Mouse (Mus musculus): ENCODE measurements around the gene Pld1. TPM values are rescaled to one million over a fixed set of nuclear protein-coding genes. Genes with fewer than 3 reads are reported as not detected.

Gene Pld1
- polyA plus RNA-seq, 1 experiment from 2014 or later: 2.1 TPM

GRCm38 (mm10) chr3:28013441-28013840 lies 74.9 kb downstream of the Pld1 start:
- 47% methylated on average over 6 of the region's 6 CpGs for WGBS
- H3K27me3 ChIP-seq: no peaks in the 10 kb centered on the region
- no peak overlapping the region for H3K4me3 ChIP-seq
- no peak overlapping the region for H3K27ac ChIP-seq (replicated peaks)
- no peak overlapping the region for H3K9ac ChIP-seq (replicated peaks)
- H3K9me3 ChIP-seq: no peaks in the 10 kb centered on the region
- no peak overlapping the region for H3K4me2 ChIP-seq (replicated peaks)
- H3K36me3 ChIP-seq: no peaks in the 10 kb centered on the region
- no peak for ATAC-seq (replicated peaks)
- H3K4me1 ChIP-seq: 0 out of 2 replicates have a peak, but pooled peaks cover 6% of the 10 kb centered on the region

- 0 out of 2 replicates have a peak, but pooled peaks cover 10% of the 10 kb centered on the region for H3K4me1 ChIP-seq
- no peaks in the 10 kb centered on the region for H3K9me3 ChIP-seq
- no peak for ATAC-seq (replicated peaks)
- no peak overlapping the region for H3K4me2 ChIP-seq (replicated peaks)
- WGBS: 82% methylated on average over 2 of the region's 2 CpGs
- H3K27me3 ChIP-seq: no peaks in the 10 kb centered on the region
- no peaks in the 10 kb centered on the region for H3K36me3 ChIP-seq
- H3K4me3 ChIP-seq: no peak overlapping the region
- H3K9ac ChIP-seq (replicated peaks): no peak overlapping the region
- no peak overlapping the region for H3K27ac ChIP-seq (replicated peaks)
These were observed 78.5 kb downstream of the Pld1 start for GRCm38 (mm10) chr3:28017002-28017401.

GRCm38 (mm10) chr3:28019727-28020126 lies 81.2 kb downstream of the Pld1 start:
- no peak overlapping the region for H3K9ac ChIP-seq (replicated peaks)
- H3K27ac ChIP-seq (replicated peaks): no peak overlapping the region
- no peaks in the 10 kb centered on the region for H3K36me3 ChIP-seq
- no peak overlapping the region for H3K4me2 ChIP-seq (replicated peaks)
- H3K4me1 ChIP-seq: 0 out of 2 replicates have a peak, but pooled peaks cover 10% of the 10 kb centered on the region
- H3K9me3 ChIP-seq: no peaks in the 10 kb centered on the region
- H3K4me3 ChIP-seq: no peak overlapping the region
- 0 out of 2 replicates have a peak, but pooled peaks have one; percentile 16 for ATAC-seq (replicated peaks)
- H3K27me3 ChIP-seq: no peaks in the 10 kb centered on the region
- 56% methylated on average over 4 of the region's 4 CpGs for WGBS

GRCm38 (mm10) chr3:28020404-28020803 lies 81.9 kb downstream of the Pld1 start:
- no peaks in the 10 kb centered on the region for H3K36me3 ChIP-seq
- H3K9ac ChIP-seq (replicated peaks): no peak overlapping the region
- H3K9me3 ChIP-seq: no peaks in the 10 kb centered on the region
- H3K4me1 ChIP-seq: 0 out of 2 replicates have a peak, but pooled peaks cover 10% of the 10 kb centered on the region
- H3K4me2 ChIP-seq (replicated peaks): no peak overlapping the region
- H3K27me3 ChIP-seq: no peaks in the 10 kb centered on the region
- ATAC-seq (replicated peaks): no peak
- no peak overlapping the region for H3K4me3 ChIP-seq
- H3K27ac ChIP-seq (replicated peaks): no peak overlapping the region
- 85% methylated on average over 2 of the region's 2 CpGs for WGBS

- no peak overlapping the region for H3K4me2 ChIP-seq (replicated peaks)
- no peak overlapping the region for H3K27ac ChIP-seq (replicated peaks)
- no peaks in the 10 kb centered on the region for H3K36me3 ChIP-seq
- no peak for ATAC-seq (replicated peaks)
- WGBS: 87% methylated on average over 5 of the region's 5 CpGs
- H3K9me3 ChIP-seq: no peaks in the 10 kb centered on the region
- H3K9ac ChIP-seq (replicated peaks): no peak overlapping the region
- no peaks in the 10 kb centered on the region for H3K27me3 ChIP-seq
- no peak overlapping the region for H3K4me3 ChIP-seq
- 0 out of 2 replicates have a peak, but pooled peaks cover 4% of the 10 kb centered on the region for H3K4me1 ChIP-seq
These were observed 83.7 kb downstream of the Pld1 start for GRCm38 (mm10) chr3:28022191-28022590.

GRCm38 (mm10) chr3:28026876-28027275 lies 88.4 kb downstream of the Pld1 start:
- no peak overlapping the region for H3K9ac ChIP-seq (replicated peaks)
- no peak for ATAC-seq (replicated peaks)
- no peak overlapping the region for H3K27ac ChIP-seq (replicated peaks)
- H3K9me3 ChIP-seq: no peaks in the 10 kb centered on the region
- H3K27me3 ChIP-seq: no peaks in the 10 kb centered on the region
- H3K36me3 ChIP-seq: no peaks in the 10 kb centered on the region
- peaks cover 5% of the 10 kb centered on the region for H3K4me1 ChIP-seq
- H3K4me3 ChIP-seq: no peak overlapping the region
- H3K4me2 ChIP-seq (replicated peaks): no peak overlapping the region
- WGBS: 85% methylated on average over 3 of the region's 3 CpGs

GRCm38 (mm10) chr3:28028456-28028855 lies 90.0 kb downstream of the Pld1 start:
- Histone ChIP-seq H3K4me2 (replicated peaks) (no peak overlapping the region), H3K27me3 (no peaks in the 10 kb centered on the region), H3K4me3 (no peak overlapping the region), H3K4me1 (peaks cover 7% of the 10 kb centered on the region), H3K36me3 (no peaks in the 10 kb centered on the region), H3K27ac (replicated peaks) (no peak overlapping the region), H3K9me3 (no peaks in the 10 kb centered on the region), H3K9ac (replicated peaks) (no peak overlapping the region)
- WGBS: 90% methylated on average over 10 of the region's 10 CpGs
- ATAC-seq (replicated peaks): no peak

- Histone ChIP-seq H3K36me3 (no peaks in the 10 kb centered on the region), H3K4me1 (peaks cover 7% of the 10 kb centered on the region), H3K4me3 (no peak overlapping the region), H3K9ac (replicated peaks) (no peak overlapping the region), H3K27ac (replicated peaks) (no peak overlapping the region), H3K27me3 (no peaks in the 10 kb centered on the region), H3K9me3 (no peaks in the 10 kb centered on the region), H3K4me2 (replicated peaks) (no peak overlapping the region)
- ATAC-seq (replicated peaks): no peak
- 85% methylated on average over 5 of the region's 5 CpGs for WGBS
These were observed 92.4 kb downstream of the Pld1 start for GRCm38 (mm10) chr3:28030860-28031259.

- Histone ChIP-seq H3K4me2 (replicated peaks) (no peak overlapping the region), H3K27me3 (no peaks in the 10 kb centered on the region), H3K4me1 (peaks cover 7% of the 10 kb centered on the region), H3K4me3 (no peak overlapping the region), H3K9ac (replicated peaks) (no peak overlapping the region), H3K27ac (replicated peaks) (no peak overlapping the region), H3K9me3 (no peaks in the 10 kb centered on the region), H3K36me3 (no peaks in the 10 kb centered on the region)
- peak; percentile 46 for ATAC-seq (replicated peaks)
- WGBS: 33% methylated on average over 7 of the region's 7 CpGs
These were observed 93.2 kb downstream of the Pld1 start for GRCm38 (mm10) chr3:28031643-28032243.

GRCm38 (mm10) chr3:28033898-28034297 lies 95.4 kb downstream of the Pld1 start:
- no peak overlapping the region for H3K4me2 ChIP-seq (replicated peaks)
- H3K27me3 ChIP-seq: no peaks in the 10 kb centered on the region
- no peaks in the 10 kb centered on the region for H3K36me3 ChIP-seq
- H3K4me3 ChIP-seq: no peak overlapping the region
- WGBS: 94% methylated on average over 3 of the region's 3 CpGs
- H3K27ac ChIP-seq (replicated peaks): no peak overlapping the region
- peaks cover 7% of the 10 kb centered on the region for H3K4me1 ChIP-seq
- no peaks in the 10 kb centered on the region for H3K9me3 ChIP-seq
- no peak for ATAC-seq (replicated peaks)
- H3K9ac ChIP-seq (replicated peaks): no peak overlapping the region

GRCm38 (mm10) chr3:28034707-28035333 lies 96.3 kb downstream of the Pld1 start:
- ATAC-seq (replicated peaks): no peak
- H3K9me3 ChIP-seq: no peaks in the 10 kb centered on the region

GRCm38 (mm10) chr3:28037320-28037932 lies 98.9 kb downstream of the Pld1 start:
- Histone ChIP-seq H3K4me1 (no peaks in the 10 kb centered on the region), H3K27me3 (no peaks in the 10 kb centered on the region), H3K27ac (replicated peaks) (no peak overlapping the region), H3K4me3 (no peak overlapping the region), H3K4me2 (replicated peaks) (no peak overlapping the region), H3K36me3 (no peaks in the 10 kb centered on the region), H3K9me3 (no peaks in the 10 kb centered on the region), H3K9ac (replicated peaks) (no peak overlapping the region)
- WGBS: 77% methylated on average over 8 of the region's 8 CpGs
- ATAC-seq (replicated peaks): no peak

More at GRCm38 (mm10) chr3:28034707-28035333, 96.3 kb downstream of the Pld1 start:
- Histone ChIP-seq H3K4me1 (peaks cover 7% of the 10 kb centered on the region), H3K4me2 (replicated peaks) (no peak overlapping the region), H3K36me3 (no peaks in the 10 kb centered on the region), H3K27ac (replicated peaks) (no peak overlapping the region), H3K27me3 (no peaks in the 10 kb centered on the region), H3K4me3 (no peak overlapping the region), H3K9ac (replicated peaks) (no peak overlapping the region)
- 59% methylated on average over 5 of the region's 5 CpGs for WGBS

Data from forebrain, embryonic 15.5 days (tissue).